ENCODE assay signal across 20 mouse cellular contexts in genomic region chr10:62512855-62513254, GRCm38 (mm10).
"Had no signal": no experiment of that assay in that cellular context is flagged by ENCODE, and none has a peak within 500 bp of the region (broad histone marks: within the 10 kb centered on the region; RNA-seq: fewer than 3 reads in every experiment).

No protein-coding gene starts in this region.

- H3K36me3 ChIP-seq: heart, embryonic 13.5 days; heart, embryonic 15.5 days; hindbrain, embryonic 13.5 days; hindbrain, embryonic 15.5 days; kidney, embryonic 15.5 days; limb, embryonic 13.5 days; limb, embryonic 15.5 days had no signal

- DNase-seq: gastrocnemius, postnatal 14 days; gastrocnemius, postnatal 36 days; heart, adult 11 months; heart, adult 2 months; heart, postnatal 14 days; heart, postnatal 36 days; kidney, adult 11 months; kidney, adult 2 months; kidney, adult 9 months; kidney, postnatal 10 days; kidney, postnatal 25 days; kidney, postnatal 4 days; left cerebral cortex, postnatal 4 days had no signal
